ENCODE assay signal across 32 mouse cellular contexts in genomic region chr19:47298100-47298499, GRCm38 (mm10).
DNase-seq lines count a peak whose midpoint lies in the region; ATAC-seq lines count a peak whose summit lies in the region.
"Had no signal": no experiment of that assay in that cellular context is flagged by ENCODE, and none has a peak within 500 bp of the region (broad histone marks: within the 10 kb centered on the region; RNA-seq: fewer than 3 reads in every experiment).

No protein-coding gene starts in this region.

- H3K9me3 ChIP-seq in embryonic facial prominence, embryonic 13.5 days, result no peaks in the 10 kb centered on the region
- H3K9me3 ChIP-seq in embryonic facial prominence, embryonic 10.5 days, result no peaks in the 10 kb centered on the region
- no peaks in the 10 kb centered on the region for H3K9me3 ChIP-seq in hindbrain, embryonic 10.5 days
- H3K9me3 ChIP-seq in hindbrain, embryonic 11.5 days (ENCODE audit: control insufficient read depth, low read length), result no peaks in the 10 kb centered on the region
- H3K9me3 ChIP-seq in embryonic facial prominence, embryonic 15.5 days (replicated peaks), result no peaks in the 10 kb centered on the region
- H3K9me3 ChIP-seq: forebrain, embryonic 15.5 days; G1E; neural tube, embryonic 12.5 days had no signal

- H3K4me2 ChIP-seq in embryonic facial prominence, embryonic 13.5 days, result no peak overlapping the region
- H3K4me2 ChIP-seq in hindbrain, embryonic 11.5 days (replicated peaks; ENCODE audit: low read depth, low read length), result no peak overlapping the region
- no peak overlapping the region for H3K4me2 ChIP-seq in embryonic facial prominence, embryonic 15.5 days (replicated peaks)
- H3K4me2 ChIP-seq: forebrain, embryonic 15.5 days; heart, embryonic 11.5 days; hindbrain, embryonic 14.5 days; midbrain, embryonic 11.5 days; neural tube, embryonic 12.5 days had no signal

- 83% methylated on average over 11 of the region's 11 CpGs for WGBS in embryonic facial prominence, embryonic 13.5 days
- 83% methylated on average over 11 of the region's 11 CpGs for WGBS in embryonic facial prominence, embryonic 10.5 days
- 79% methylated on average over 11 of the region's 11 CpGs for WGBS in hindbrain, embryonic 10.5 days
- 81% methylated on average over 11 of the region's 11 CpGs for WGBS in hindbrain, embryonic 11.5 days
- WGBS in embryonic facial prominence, embryonic 15.5 days, result 75% methylated on average over 11 of the region's 11 CpGs

- H3K27ac ChIP-seq in embryonic facial prominence, embryonic 13.5 days, result peak overlapping the region; percentile 74; the same call in 1 of the 2 replicates
- H3K27ac ChIP-seq in embryonic facial prominence, embryonic 10.5 days (replicated peaks), result no peak overlapping the region
- H3K27ac ChIP-seq in hindbrain, embryonic 10.5 days, result peak overlapping the region; percentile 54
- H3K27ac ChIP-seq in hindbrain, embryonic 11.5 days (ENCODE audit: low read depth, low read length), result no peak overlapping the region
- peak overlapping the region; percentile 65; the same call in 1 of the 2 replicates for H3K27ac ChIP-seq in embryonic facial prominence, embryonic 15.5 days (replicated peaks)
- H3K27ac ChIP-seq: forebrain, embryonic 15.5 days; hindbrain, embryonic 14.5 days; left cerebral cortex, adult 2 months; liver, embryonic 14.5 days; neural tube, embryonic 12.5 days had no signal

- peaks cover 54% of the 10 kb centered on the region for H3K36me3 ChIP-seq in embryonic facial prominence, embryonic 13.5 days
- peaks cover 56% of the 10 kb centered on the region for H3K36me3 ChIP-seq in embryonic facial prominence, embryonic 10.5 days (replicated peaks)
- peaks cover 14% of the 10 kb centered on the region for H3K36me3 ChIP-seq in hindbrain, embryonic 10.5 days
- H3K36me3 ChIP-seq in hindbrain, embryonic 11.5 days (ENCODE audit: control insufficient read depth, insufficient read depth, low read length), result no peaks in the 10 kb centered on the region
- peaks cover 38% of the 10 kb centered on the region for H3K36me3 ChIP-seq in embryonic facial prominence, embryonic 15.5 days
- H3K36me3 ChIP-seq in splenic B cell, adult 2 months (ENCODE audit: control insufficient read depth, insufficient read depth, low read length, poor library complexity, severe bottlenecking), result no peaks in the 10 kb centered on the region
- H3K36me3 ChIP-seq: forebrain, embryonic 15.5 days; G1E; neural tube, embryonic 12.5 days had no signal

- DNase-seq in embryonic facial prominence, embryonic 10.5 days (ENCODE audit: low spot score), result no peak
- no peak for DNase-seq in hindbrain, embryonic 10.5 days (ENCODE audit: low spot score)
- no peak for DNase-seq in hindbrain, embryonic 11.5 days (ENCODE audit: low spot score)
- peak; percentile 8 for DNase-seq in splenic B cell, adult 2 months (ENCODE audit: low read depth, low spot score)
- no peak for DNase-seq in left cerebral cortex, adult 18-20 months (ENCODE audit: low spot score in 2 of 2)
- DNase-seq: adrenal gland, postnatal 14 days; cerebellum, adult 11 months; cerebellum, adult 9-11 months; embryo, embryonic 11 days; heart, postnatal 36 days; kidney, adult 9 months; kidney, postnatal 10 days; liver; lung, adult 2 months; lung, postnatal 10 days; right cerebral cortex, adult 18-20 months; right cerebral cortex, postnatal 4 days; thymus, adult 2 months; thymus, postnatal 36 days had no signal

- peaks cover 78% of the 10 kb centered on the region for H3K4me1 ChIP-seq in embryonic facial prominence, embryonic 13.5 days
- H3K4me1 ChIP-seq in embryonic facial prominence, embryonic 10.5 days, result peaks cover 58% of the 10 kb centered on the region
- H3K4me1 ChIP-seq in hindbrain, embryonic 10.5 days (replicated peaks), result peaks cover 63% of the 10 kb centered on the region
- H3K4me1 ChIP-seq in hindbrain, embryonic 11.5 days (replicated peaks; ENCODE audit: control insufficient read depth, insufficient read depth, low read length), result peaks cover 16% of the 10 kb centered on the region
- H3K4me1 ChIP-seq in embryonic facial prominence, embryonic 15.5 days, result peaks cover 73% of the 10 kb centered on the region

- H3K9ac ChIP-seq in embryonic facial prominence, embryonic 13.5 days, result no peak overlapping the region
- H3K9ac ChIP-seq in hindbrain, embryonic 11.5 days (ENCODE audit: low read depth, low read length), result no peak overlapping the region
- no peak overlapping the region for H3K9ac ChIP-seq in embryonic facial prominence, embryonic 15.5 days
- H3K9ac ChIP-seq: forebrain, embryonic 15.5 days; hindbrain, embryonic 14.5 days; liver, embryonic 14.5 days; neural tube, embryonic 12.5 days had no signal

- no peak overlapping the region for H3K4me3 ChIP-seq in embryonic facial prominence, embryonic 13.5 days
- H3K4me3 ChIP-seq in embryonic facial prominence, embryonic 10.5 days, result no peak overlapping the region
- no peak overlapping the region for H3K4me3 ChIP-seq in hindbrain, embryonic 10.5 days
- H3K4me3 ChIP-seq in hindbrain, embryonic 11.5 days (ENCODE audit: low read depth, low read length), result no peak overlapping the region
- no peak overlapping the region for H3K4me3 ChIP-seq in embryonic facial prominence, embryonic 15.5 days (replicated peaks)
- H3K4me3 ChIP-seq: forebrain, embryonic 15.5 days; left cerebral cortex, adult 2 months; myocyte; neural tube, embryonic 12.5 days had no signal

- no peak for ATAC-seq in embryonic facial prominence, embryonic 13.5 days (ENCODE audit: insufficient number of reproducible peaks, insufficient read depth, low FRiP score, low TSS enrichment, low read depth)
- ATAC-seq in hindbrain, embryonic 11.5 days (ENCODE audit: low FRiP score), result no peak
- ATAC-seq in embryonic facial prominence, embryonic 15.5 days (ENCODE audit: insufficient number of reproducible peaks, low FRiP score, low TSS enrichment, low read depth), result no peak
- ATAC-seq: forebrain, embryonic 15.5 days; intestine, postnatal 0 days; midbrain, embryonic 16.5 days had no signal

- no peaks in the 10 kb centered on the region for H3K27me3 ChIP-seq in embryonic facial prominence, embryonic 13.5 days
- no peaks in the 10 kb centered on the region for H3K27me3 ChIP-seq in embryonic facial prominence, embryonic 10.5 days (replicated peaks; ENCODE audit: low read depth, poor library complexity, severe bottlenecking)
- H3K27me3 ChIP-seq in hindbrain, embryonic 10.5 days (ENCODE audit: insufficient read depth, poor library complexity, severe bottlenecking), result 0 out of 2 replicates have a peak, but pooled peaks cover 6% of the 10 kb centered on the region
- no peaks in the 10 kb centered on the region for H3K27me3 ChIP-seq in hindbrain, embryonic 11.5 days (ENCODE audit: control insufficient read depth, insufficient read depth, low read length)
- no peaks in the 10 kb centered on the region for H3K27me3 ChIP-seq in embryonic facial prominence, embryonic 15.5 days
- no peaks in the 10 kb centered on the region for H3K27me3 ChIP-seq in splenic B cell, adult 2 months (ENCODE audit: control insufficient read depth, insufficient read depth, low read length, poor library complexity, severe bottlenecking)
- H3K27me3 ChIP-seq: forebrain, embryonic 15.5 days; neural tube, embryonic 12.5 days had no signal

Comparison
In these comparisons a context has a peak if more than half of its experiments do, and no peak if none do; other contexts are left out.
1. H3K27ac ChIP-seq: peak in embryonic facial prominence, embryonic 13.5 days (single experiment), hindbrain, embryonic 10.5 days (single experiment) and embryonic facial prominence, embryonic 15.5 days (single experiment); none in embryonic facial prominence, embryonic 10.5 days (single experiment) and hindbrain, embryonic 11.5 days (single experiment).